Mouse (Mus musculus): ENCODE results near the gene Tmem18. TPM values are rescaled to one million over a fixed set of nuclear protein-coding genes. Genes with fewer than 3 reads are reported as not detected.

Tmem18 gene
- polyA plus RNA-seq, 1 experiment: 27.2 TPM

Other genes starting within 250 kb of the Tmem18 start
- gene Sntg2, start 211.1 kb upstream of the Tmem18 start, polyA plus RNA-seq (2012; rRNA removed): 64.7 and 68.9 TPM in 2 replicates